Mouse (Mus musculus) layer of hippocampus, adult 9-11 months (tissue): ENCODE results near the gene Olfr1218.
"Not testable (repeated sequence)": the region's sequence is repeated elsewhere in the genome, so short reads cannot be mapped to it uniquely, and the experiment has no call there.

Experiments used
- DNase-seq: peaks from one replicate; pipeline ENCODE4 v3.0.0; 2022

Olfr1218 gene

GRCm38 (mm10) chr2:89061087-89061486, at the start of gene Olfr1218:
Gene Olfr1218 (minus strand): TSS chr2:89061187.
- no peak for DNase-seq

- DNase-seq, result no peak
Measured at GRCm38 (mm10) chr2:89106735-89107134, 45.7 kb upstream of the Olfr1218 start, which contains the start of gene Olfr1220. Gene Olfr1220 (minus strand): TSS chr2:89106835.

GRCm38 (mm10) chr2:89105651-89106050, 44.7 kb upstream of the Olfr1218 start:
- DNase-seq, result no peak

GRCm38 (mm10) chr2:89093848-89094247, 32.9 kb upstream of the Olfr1218 start:
- no peak for DNase-seq

DNA sequence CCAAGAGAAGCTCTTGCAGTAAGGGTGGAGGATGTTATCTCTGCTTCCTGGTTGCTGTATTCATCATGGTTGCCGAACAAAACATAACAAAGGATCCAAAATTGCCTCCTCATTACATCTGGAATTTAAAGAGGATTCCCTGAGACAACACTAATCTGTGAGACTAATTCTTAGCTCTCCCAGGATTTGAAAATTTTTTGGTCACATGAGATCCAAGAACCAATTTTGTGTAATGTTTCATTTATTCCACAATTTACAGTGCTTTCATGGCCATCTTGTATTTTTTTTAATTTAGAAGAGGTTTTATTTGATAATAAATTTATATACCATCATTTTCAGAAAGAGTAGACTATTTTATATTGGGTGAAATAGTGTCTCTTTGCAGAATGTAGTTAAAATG, 22.4 kb upstream of the Olfr1218 start, which contains the start of gene Olfr1219:
Gene Olfr1219, minus strand, starts transcription at position 101 of the 400 bp plus-strand sequence.
- no peak for DNase-seq

GRCm38 (mm10) chr2:89081487-89081886, 20.5 kb upstream of the Olfr1218 start:
- no peak for DNase-seq

DNA sequence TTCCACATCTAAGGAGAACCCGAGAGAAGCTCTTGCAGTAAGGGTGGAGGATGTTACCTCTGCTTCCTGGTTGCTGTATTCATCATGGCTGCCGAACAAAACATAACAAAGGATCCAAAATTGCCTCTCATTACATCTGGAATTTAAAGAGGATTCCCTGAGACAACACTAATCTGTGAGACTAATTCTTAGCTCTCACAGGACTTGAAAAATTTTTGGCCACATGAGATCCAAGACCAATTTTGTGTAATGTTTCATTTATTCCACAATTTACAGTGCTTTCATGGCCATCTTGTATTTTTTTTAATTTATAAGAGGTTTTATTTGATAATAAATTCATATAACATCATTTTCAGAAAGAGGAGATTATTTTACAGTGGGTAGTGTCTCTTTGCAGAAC, 29.0 kb downstream of the Olfr1218 start, which contains the start of gene Olfr1217:
Gene Olfr1217, minus strand, starts transcription at position 101 of the 400 bp plus-strand sequence.
- DNase-seq, result no peak

DNA sequence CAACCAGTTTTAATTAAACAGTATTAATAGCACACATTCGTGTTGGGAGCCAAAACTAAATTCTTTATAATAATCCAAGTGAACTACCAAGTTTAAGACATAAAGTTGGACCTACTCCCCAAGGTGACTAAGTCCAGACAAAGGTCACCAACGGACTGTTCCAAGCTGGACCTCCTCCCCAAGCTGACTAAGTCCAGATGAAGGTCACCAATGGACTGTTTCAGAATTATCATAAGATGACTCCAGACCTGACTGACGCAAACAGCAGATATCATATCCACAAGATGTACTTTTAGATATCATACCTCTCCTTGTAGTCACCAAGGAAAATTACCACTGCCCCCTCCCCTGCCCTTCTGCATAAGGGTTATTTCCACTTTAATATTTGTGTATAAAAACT, 39.6 kb downstream of the Olfr1218 start:
- not testable (repeated sequence) for DNase-seq

GRCm38 (mm10) chr2:89018240-89018639, 42.7 kb downstream of the Olfr1218 start, which contains the start of gene Olfr1216:
Gene Olfr1216 (minus strand): TSS chr2:89018340.
- DNase-seq, result no peak

DNA sequence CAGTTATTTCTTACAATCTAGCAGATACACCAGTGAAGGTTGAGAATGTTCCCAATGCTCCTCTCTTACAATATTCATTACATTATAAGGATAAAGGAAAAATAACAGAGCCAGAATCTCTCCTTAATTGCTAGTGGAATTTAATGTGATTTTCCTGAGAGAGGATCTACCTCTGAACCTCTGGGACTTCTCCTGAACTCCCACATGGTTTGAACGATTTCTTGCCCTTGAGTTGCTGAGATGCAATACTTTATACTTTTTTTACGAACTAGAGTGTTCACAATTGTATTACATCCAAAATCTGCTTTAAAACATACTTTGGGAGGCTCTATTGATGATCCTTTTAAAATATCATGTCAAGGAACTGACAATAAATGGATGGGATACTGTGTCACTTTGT, 54.1 kb downstream of the Olfr1218 start, which contains the start of gene Olfr1215:
Gene Olfr1215, minus strand, starts transcription at position 101 of the 400 bp plus-strand sequence.
- no peak for DNase-seq
